Mouse (Mus musculus): Measurements from ENCODE around the gene Pcsk6.
A peak's percentile ranks its signal among the peaks of the same experiment; 100 is the strongest.

Gene Pcsk6

DNA sequence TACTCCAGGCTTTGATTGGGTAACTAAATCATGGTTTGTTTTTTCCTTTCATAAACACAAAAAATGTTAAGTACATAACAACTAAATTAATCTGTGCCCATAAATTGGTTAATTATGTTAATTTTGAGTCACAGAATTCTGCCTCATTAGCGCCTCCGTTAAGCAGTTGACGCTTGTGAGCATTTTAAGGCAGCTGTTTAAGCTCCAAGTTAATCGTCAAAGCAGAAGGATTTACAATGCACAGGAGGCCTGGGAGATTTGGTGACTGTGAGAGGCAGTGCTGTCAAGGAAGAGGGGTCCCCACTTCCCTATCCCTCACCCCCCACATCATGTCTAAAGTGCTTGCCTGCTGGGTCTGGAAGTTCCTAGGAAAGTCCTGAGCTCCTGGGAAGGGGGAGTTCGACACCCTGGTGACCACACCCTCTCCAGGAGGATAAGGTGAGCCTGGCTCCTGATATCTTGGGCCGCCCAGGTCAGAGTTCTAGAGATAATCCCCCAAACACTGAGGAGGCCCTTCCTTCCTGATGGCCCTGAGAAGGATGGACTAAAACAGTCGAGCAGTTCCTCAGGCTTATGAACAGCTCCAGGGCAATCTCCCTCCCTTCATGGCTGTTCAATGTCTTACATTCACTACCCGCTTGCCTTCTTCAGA is 83.9 kb downstream of the Pcsk6 start:
- DNase-seq = no peak

DNA sequence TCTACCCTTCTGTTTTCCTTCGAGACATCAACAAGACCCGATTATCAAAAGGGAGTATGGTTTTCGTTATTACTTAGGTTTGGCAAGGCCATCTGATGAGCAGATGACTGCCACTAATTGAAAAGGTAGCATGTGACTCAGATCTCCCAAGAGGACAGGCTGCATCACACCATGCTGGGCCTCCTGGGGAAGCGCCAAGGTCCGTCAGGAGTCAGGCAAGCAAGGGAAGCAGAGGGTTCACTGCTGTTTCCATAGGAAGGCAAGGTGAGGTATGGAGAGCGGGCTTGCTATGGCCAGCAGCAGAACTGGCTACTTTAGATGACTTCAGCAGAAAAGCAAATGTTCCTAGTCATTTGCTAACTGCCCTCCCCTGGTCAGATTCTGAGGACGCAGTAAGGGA is 84.9 kb downstream of the Pcsk6 start:
- DNase-seq = no peak

DNA sequence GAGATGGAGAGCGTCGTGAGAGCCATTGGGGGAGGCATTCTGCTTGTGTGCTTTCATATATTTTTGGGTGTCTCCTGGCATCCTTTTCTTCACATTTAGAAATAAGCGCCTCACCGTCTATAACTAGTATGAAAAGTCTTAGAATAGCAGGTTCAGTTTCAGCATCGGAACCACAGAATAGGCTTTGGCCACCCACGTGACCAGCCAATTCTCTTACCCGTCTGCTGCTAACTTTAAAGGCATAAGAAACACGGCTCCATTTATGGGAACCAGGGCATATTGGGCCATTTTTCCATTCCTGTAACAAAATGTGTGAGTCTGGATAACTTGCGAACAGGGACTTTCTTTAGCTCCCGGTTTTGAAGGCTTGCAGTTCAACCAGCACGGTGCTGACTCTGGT is 87.4 kb downstream of the Pcsk6 start:
- DNase-seq = no peak

DNA sequence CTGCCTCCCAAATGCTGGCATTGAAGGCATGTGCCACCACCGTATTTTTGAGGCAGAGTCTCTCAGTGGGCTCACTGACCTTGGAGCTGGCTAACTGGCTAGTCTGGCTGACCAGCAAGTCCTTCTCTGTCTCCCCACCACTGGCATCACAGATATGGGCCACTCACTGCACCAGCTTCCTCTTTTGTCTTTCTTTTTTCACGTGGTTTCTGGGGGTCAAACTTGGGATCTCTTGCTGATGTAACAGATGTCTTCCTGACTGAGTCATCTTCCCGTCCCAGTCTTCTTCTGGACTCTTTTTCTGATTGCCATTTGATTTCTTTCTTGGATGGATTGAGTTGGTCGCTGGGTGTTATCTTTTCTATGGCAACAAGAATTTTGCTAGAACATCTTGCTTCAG is 93.0 kb downstream of the Pcsk6 start:
- no peak for DNase-seq

DNA sequence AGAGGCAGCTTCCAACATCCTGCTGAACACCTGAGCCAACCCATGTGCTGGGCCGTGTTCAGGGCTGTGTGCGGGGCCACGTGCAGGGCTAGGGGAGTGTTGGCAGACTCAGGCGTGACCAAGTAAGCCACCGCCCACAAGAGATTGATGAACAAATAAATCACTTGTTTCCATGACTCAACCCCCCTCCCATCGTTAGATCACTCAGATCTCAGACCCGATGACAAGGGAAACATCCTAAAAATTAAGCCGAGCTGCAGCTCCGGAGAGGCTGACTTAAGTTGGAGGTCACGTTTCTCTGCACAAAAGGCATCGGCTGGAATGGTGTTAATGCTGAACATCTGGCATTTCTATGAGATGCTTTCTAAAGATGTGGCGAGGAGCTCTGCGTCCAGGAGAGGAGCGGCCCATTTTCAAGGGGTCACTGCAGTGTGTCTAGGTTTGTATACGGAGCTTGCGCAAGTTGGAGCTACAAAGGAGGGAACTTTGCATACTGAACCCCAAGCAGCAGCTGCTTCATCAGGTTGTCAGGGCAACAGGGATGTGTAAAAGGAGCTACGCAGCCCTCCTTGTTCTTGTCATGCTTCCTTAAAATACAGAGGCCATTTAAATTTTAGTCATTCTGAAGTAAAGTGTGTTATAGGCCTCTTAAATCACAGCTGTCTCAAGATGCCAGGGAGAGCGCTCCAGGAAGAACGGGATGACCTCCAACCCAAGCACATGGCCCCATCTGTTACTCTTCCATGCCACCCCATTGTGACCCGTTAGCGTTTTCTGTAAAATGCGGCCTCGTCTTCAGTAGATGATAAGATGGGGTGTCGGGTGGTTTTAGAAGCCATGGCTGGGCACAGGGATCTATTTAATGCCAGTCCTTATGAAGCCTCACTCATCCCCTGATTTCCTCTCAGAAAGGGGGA is 94.0 kb downstream of the Pcsk6 start:
- DNase-seq = no peak

DNA sequence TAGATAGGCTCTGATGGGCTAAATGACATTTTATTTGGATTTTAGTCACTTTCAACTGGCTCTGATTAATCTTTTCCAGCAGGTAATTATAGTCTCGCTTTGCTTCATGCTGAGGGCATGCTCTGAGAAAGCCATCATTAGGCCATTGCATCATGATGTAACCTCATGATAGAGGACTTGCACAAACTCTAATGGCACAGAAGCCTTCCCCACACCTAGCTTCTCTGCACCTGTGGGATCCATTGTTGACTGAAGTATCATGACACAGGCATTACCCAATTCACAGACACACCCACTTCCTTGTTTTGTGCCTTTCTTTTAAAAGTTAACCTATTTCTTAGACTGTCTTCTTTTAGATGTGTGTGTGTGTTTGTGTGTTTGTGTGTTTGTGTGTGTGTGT is 95.7 kb downstream of the Pcsk6 start:
- no peak for DNase-seq

DNA sequence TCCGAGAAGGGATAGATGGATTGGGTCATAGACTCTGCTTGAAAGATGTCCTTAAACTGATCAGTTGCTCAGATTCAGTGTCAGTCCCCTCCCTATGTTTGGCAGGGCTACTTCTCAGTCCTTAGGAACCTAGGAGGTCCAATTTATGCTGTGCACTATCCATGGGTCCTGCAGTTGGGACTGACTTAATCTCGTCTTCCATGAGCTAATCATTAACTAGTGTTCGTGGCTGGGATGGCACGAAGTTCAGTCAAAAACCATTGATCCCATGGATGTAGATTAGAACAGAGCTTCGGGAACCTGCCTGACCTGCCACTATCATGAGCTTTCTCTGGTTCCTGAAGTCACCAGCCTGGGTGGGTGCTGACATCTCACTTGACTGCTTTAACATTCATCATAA is 96.6 kb downstream of the Pcsk6 start:
- DNase-seq = no peak

DNA sequence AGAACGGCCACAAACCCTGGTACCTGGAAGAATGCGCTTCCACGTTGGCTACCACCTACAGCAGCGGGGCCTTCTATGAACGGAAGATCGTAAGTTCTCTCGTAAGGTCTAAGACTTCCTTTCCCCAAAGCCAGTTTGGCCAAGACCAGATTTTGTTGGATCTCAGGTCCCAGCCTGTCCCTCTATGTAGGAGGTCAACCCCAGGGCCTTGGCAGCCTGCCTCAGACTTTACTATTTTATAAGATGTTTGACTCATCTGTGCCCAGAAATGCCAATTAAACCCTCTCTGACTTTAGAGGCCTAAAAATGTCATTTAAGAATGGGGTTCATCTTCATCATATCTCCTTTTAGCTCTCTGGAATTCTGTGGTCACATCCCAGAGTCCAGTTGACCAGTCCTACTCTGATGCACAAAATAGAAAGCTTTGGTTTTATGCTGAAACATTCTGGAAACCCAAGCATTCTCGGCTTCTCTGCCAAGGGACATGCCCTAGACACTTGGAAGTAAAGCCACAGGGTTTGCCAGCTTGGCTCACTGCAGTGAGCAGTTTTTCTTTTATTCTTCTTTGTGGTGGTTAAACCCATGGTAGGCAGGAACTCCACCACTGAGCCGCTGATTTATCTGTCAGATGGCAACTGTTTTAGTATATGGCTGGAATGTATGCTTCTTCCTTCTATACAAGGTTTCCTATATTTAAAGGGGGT is 97.8 kb downstream of the Pcsk6 start:
- no peak for DNase-seq

DNA sequence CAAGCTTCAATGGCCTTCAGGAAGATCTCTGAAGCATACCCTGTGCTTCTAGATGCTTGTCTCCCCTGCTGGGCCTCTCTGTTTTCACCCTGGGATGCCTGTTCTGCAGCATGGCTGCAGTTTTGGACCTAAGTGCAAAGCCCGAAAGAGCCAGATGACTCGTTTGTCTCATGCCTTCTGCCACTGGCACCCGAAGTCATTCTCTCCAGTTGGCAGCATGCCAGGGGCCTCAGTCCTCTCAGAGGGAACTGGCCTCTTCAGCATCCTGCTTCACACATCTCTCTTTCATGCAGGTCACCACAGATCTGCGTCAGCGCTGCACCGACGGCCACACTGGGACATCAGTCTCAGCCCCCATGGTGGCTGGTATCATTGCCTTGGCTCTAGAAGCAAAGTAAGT is 101.1 kb downstream of the Pcsk6 start:
- no peak for DNase-seq

DNA sequence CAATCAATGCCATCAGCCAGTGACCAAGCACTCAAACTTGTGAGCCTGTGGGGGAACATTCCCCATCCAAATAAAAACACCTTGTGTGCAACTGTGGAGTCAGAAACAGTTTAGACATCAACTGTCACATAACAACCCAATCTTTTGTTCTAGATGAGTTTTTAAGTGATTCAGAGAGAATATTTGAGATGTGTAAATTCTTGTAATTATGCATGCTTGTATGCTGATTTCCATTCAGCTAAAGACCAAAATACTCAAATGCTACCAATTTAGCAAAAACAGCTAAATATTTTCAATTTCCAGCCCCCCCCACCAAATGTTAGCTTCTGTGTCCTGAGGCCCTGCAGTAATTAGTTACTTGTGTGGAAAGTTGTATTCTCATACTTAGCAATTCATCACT is 102.9 kb downstream of the Pcsk6 start:
- no peak for DNase-seq

DNA sequence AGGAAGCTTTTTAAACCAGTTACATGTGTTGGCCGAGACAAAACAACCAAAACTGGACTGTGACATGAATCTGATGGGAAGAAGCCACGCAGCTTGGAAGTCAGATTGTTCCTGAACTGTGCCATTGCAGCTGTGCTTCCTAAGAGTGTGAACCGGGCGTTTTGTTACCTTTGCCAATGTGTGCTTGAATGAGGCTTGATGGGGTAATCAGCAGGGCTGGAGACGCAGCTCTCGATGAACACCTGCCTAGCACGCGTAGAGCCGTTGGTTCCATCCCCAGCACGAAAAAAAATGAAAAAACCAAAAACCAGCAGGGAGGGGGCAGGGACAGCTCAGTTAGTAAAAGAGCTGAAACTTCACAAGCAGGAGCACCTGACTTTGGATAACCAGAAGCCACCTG is 109.8 kb downstream of the Pcsk6 start:
- DNase-seq = no peak

DNA sequence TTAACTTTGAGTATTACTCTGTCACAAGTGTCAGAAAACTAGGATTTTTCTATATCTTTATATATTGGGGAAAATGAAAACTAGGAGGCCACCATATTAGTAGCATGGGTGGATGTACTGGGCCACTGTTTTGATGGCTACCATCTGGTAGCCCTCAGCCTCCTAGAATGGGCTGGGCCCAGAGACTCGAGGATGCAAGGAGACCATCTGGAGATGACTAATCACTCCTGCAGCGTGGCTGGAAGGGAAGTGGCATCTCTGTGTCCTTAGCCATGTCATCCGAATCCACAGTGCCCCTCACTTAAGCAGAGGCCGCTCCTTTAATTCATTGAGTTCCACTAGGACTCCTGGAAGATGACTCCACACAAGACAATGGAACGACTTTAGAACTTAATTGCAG is 115.8 kb downstream of the Pcsk6 start:
- no peak for DNase-seq

DNA sequence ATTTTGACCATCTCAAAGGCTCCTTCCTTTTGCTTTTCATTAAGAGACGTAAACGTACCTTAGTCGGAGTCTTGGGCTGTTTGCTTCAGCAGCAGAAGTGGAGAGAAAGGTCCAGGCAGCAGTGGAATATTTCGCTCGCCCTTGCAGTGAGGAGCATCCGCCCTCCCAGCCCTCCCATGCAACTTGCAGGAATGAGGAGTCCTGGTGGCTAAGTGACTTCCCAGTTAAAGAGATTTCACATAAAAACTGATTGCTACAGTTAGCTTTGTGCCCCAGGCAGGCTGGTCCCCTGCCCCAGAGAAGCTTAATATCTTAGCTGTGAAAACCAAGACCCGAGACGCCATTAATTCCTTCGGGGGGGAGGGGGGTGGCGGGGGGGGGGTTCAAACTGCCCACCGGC is 116.4 kb downstream of the Pcsk6 start:
- DNase-seq = no peak

DNA sequence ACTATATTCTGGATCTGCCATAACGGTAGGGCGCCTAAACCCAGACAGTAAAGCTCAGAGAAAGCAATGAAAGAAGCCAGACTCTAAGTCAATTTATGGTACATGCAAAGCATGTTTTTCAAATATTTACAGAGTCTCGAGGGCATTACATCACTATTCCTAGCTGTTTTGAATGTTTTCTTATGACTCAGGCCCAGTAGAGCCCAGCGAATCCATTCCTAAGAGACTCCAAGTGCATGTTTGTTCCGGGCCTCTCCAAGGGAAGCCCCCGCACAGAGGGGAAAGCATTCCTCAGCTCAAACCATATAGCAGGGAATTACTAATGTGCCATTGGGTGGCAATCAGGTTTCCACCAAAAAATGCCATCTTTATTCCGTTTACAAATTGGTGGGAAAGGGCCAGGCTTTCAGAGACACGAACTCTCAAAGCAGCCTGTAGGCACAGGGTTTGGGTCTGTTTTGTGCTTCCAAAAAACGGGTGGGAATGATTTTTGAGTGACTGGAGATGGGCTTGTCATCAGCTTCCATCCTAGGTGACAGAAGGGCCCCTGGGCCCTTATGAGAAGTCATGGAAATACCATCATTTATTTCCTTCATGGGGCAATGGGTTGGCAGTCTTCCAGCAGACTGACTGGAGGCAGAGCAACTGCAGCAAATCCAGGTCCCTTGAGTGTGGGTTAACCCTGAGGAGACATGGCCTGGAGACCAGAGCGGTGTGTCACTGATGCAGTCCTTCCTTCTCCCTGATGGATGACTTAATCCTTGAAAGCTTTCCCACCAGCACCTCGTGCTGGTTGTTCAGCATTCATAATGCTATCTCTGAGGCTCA is 117.7 kb downstream of the Pcsk6 start:
- DNase-seq = peak; percentile 8

DNA sequence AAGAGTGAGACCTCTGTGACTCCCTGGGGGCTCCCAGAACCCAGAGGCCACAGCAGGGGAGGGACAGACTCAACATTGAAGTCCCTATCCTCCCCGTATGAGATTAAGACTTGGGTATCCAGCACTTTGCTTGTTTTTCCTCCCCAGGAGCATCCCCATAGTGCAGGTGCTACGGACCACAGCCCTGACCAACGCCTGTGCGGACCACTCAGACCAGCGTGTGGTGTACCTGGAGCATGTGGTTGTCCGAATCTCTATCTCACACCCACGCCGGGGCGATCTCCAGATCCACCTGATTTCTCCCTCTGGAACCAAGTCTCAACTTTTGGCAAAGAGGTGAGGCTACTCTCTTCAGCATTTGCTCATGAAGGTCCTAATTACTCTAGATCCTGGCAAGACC is 118.5 kb downstream of the Pcsk6 start:
- no peak for DNase-seq

DNA sequence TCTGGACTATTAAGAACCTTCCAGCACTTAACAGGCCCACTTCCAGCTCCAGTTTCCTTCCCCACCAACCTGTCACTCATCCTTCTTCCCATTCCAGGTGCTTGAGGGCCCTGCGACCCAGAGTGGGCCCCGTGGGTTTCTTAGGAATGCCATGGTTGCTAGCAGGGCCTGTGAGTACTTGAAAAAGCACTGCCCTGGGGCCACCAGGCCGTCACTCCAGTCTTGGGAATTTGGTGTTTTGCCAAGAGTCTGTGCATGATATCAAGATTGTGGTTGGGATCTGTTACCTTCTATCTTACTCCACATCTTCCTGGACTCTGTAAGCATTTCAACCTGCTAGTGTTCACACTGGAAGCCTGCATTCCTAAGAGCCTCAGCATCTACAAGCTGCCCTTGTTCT is 120.5 kb downstream of the Pcsk6 start:
- DNase-seq = no peak

DNA sequence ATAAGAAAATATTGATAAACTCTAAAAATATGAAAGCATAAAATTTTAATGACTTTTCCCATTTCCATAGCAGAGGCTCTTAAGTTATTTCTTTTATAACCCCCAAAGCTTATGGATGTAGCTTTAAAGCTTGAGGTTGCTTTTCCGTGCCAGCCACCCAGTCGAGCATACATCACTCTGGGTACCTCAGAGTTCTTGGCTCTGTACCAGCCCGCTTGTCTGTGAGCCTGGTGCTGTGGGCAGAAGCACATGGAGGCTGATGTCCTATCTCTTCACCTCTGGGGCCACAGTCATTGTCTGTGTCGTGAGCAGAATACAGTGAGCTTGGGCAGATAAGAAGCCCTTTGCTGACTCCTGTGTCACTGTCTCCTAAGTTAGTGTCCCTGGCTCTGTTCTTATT is 126.7 kb downstream of the Pcsk6 start:
- DNase-seq = no peak

DNA sequence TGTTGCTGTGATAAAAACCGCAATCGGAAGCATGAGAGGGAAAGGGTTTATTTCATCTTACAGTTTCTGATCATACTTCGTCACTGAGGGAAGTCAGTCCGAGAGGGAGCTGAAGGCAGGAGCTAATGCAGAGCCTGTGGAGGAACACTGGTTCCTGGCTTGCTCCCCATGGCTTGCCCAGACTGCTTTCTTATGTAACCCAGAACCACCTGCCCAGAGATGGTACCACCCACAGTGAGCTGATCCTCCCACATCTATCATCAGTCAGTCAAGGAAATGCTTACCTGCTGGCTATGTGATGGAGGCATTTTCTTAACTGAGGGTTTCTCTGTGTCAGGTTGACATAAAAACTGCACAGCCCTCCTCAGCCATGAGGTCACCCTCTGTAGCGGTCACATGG is 127.2 kb downstream of the Pcsk6 start:
- no peak for DNase-seq

DNA sequence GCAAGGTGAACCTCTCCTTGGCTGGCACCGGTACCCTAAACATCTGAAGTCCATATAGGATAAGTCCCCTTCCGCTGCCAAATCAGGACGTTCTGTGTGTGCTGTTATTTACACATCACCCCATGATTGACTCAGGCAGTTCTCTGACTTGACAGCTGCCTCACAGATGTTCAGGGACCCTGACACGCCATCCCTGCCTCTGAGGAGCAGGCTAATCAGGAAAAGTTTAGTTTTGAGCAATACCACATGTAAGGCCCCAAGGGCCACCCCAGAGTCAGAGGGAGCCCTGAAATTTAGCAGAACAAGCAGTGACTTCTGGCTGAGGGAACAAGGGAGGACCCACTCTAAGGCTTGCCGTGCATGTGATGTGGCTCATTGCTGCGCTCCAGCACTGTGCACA is 130.8 kb downstream of the Pcsk6 start:
- no peak for DNase-seq

DNA sequence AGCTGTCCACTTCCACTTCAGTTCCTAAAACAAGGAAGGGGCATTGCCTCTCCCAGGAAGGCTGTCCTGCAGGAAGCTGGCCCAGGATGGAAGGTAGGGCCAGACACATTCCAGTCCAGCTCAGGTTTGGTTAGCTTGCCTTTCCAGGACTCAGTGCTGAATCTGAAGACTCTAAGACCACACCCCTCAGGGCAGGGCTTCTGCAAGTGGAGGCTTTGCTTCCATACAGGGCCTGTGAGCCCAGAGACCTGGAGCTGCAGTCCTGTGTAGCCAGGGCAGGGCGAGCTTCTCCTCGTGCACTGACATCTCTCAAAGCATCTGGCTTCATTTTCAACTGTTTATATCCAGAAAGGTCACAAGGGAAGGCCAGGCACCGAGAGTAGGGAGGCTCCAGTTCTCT is 131.9 kb downstream of the Pcsk6 start:
- no peak for DNase-seq

DNA sequence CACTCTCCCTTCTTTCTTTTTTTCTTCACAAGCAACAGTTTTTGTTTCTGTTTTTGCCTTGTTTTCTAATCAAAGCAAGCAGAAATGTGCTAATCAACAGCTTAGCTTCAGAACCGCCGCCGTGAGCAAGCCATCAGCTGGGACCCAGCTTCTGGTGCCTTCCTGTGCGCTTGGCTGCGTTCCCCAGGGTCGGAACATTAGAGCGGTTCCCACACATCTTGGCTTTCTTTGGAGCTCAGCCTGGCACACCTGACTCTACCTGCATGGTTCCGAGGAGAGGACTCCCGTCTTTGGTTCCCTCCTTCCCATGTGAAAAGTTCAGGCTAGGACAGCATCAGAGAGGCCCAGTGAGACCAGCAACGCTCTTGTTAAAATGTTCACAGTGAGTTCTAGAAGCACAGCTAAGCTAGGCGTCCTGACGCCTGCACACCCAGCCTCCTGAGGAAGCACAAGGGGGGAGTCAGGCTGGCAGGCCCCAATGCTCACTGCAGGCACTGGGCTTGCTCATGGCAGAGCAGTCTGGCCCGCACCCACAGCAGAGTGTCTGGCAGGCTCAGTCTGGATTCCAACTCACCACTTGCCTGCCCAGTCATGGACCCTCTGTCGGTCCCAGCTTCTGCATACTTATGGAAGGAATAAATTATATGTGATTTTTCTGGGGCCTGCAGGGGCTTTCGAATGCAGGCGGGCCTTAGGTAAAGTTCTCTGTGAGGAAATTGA is 139.7 kb downstream of the Pcsk6 start:
- no peak for DNase-seq

DNA sequence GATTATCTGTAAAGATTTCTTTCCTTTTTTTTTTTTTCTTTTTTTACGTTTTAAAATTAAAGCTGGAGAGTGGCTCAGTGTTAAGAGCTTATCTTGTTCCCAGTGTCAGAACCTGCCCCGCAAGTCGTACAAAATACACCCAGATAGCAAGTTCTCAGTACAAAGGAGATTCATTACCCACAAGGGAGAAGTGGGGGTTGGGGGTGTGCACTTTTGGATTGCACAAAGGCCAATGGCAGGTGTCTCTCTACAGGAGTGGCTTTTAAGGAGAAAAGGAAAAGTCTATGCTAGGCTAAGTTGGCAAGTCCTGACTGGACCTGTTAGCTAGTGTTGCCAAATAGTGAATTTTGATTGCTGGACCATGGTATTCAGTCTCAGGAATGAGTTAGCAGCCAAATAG is 140.3 kb downstream of the Pcsk6 start:
- no peak for DNase-seq
